Mouse (Mus musculus): Measurements from ENCODE around the gene Heca. TPM values are rescaled to one million over a fixed set of nuclear protein-coding genes. Genes with fewer than 3 reads are reported as not detected.

Gene Heca
- polyA plus RNA-seq, 1 experiment, result 1.9 TPM

- Histone ChIP-seq H3ac (ENCODE audit: control insufficient read depth, insufficient read length, low read depth) (no peak overlapping the region), H3K79me3 (ENCODE audit: low read depth) (no peaks in the 10 kb centered on the region), H3K27me3 (ENCODE audit: control insufficient read depth, insufficient read depth, insufficient read length) (no peaks in the 10 kb centered on the region), H3K79me2 (ENCODE audit: control insufficient read depth, insufficient read depth) (no peaks in the 10 kb centered on the region), H3K36me3 (ENCODE audit: control insufficient read depth, insufficient read depth) (no peaks in the 10 kb centered on the region), H3K4me3 (ENCODE audit: insufficient read depth, poor library complexity, severe bottlenecking) (no peak overlapping the region)
- TF ChIP-seq USF1 (IDR thresholded peaks at IDR 0.05; ENCODE audit: low read depth) (no peak), FOSL1 (IDR thresholded peaks at IDR 0.05; ENCODE audit: insufficient read depth, low read length, poor library complexity, severe bottlenecking) (no peak)
Observed at GRCm38 (mm10) chr10:17932131-17932530, 15.7 kb downstream of the Heca start.

DNA sequence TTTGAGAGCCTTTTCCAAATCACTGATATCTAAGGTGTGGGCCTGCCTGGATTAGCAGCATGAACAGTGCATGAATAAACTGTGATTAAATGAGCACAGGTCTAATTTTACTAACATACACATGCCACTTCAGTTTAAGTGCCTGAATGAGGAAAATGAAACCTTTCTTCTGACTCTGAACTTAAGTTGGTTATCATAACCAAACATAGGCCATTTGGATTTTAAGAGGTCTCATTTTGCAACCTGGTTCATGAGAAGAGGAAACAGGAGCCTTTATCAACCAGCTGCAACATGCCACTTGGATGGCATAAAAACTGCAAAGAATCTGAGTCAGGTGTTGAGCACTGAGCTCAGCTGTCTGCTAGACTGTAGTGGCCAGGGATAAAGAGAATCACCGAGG, 16.7 kb downstream of the Heca start:
- Histone ChIP-seq H3K4me3 (ENCODE audit: insufficient read depth, poor library complexity, severe bottlenecking) (no peak overlapping the region), H3K36me3 (ENCODE audit: control insufficient read depth, insufficient read depth) (no peaks in the 10 kb centered on the region)

GRCm38 (mm10) chr10:17930445-17931083, 17.3 kb downstream of the Heca start:
- Histone ChIP-seq H3K4me3 (ENCODE audit: insufficient read depth, poor library complexity, severe bottlenecking) (no peak overlapping the region), H3K36me3 (ENCODE audit: control insufficient read depth, insufficient read depth) (no peaks in the 10 kb centered on the region), H3K79me2 (ENCODE audit: control insufficient read depth, insufficient read depth) (no peaks in the 10 kb centered on the region), H3ac (ENCODE audit: control insufficient read depth, insufficient read length, low read depth) (no peak overlapping the region), H3K79me3 (ENCODE audit: low read depth) (no peaks in the 10 kb centered on the region), H3K27me3 (ENCODE audit: control insufficient read depth, insufficient read depth, insufficient read length) (no peaks in the 10 kb centered on the region)
- TF ChIP-seq CEBPB (IDR thresholded peaks at IDR 0.05; ENCODE audit: low read depth), result peak; percentile 22
- no peak for TF ChIP-seq MYOG (IDR thresholded peaks at IDR 0.05; ENCODE audit: control insufficient read depth, extremely low read depth, insufficient read length)

More for the DNA sequence above, 16.7 kb downstream of the Heca start:
- no peaks in the 10 kb centered on the region for H3K27me3 ChIP-seq (ENCODE audit: control insufficient read depth, insufficient read depth, insufficient read length)
- no peak overlapping the region for H3ac ChIP-seq (ENCODE audit: control insufficient read depth, insufficient read length, low read depth)
- no peak for TF ChIP-seq CEBPB (IDR thresholded peaks at IDR 0.05; ENCODE audit: low read depth)
- no peak for TF ChIP-seq CTCF (IDR thresholded peaks at IDR 0.05; ENCODE audit: control insufficient read depth, insufficient read depth, insufficient read length)
- TF ChIP-seq FOSL1 (IDR thresholded peaks at IDR 0.05; ENCODE audit: insufficient read depth, low read length, poor library complexity, severe bottlenecking), result no peak
- no peak for TF ChIP-seq USF1 (IDR thresholded peaks at IDR 0.05; ENCODE audit: low read depth)
- TF ChIP-seq MYOG (IDR thresholded peaks at IDR 0.05; ENCODE audit: control insufficient read depth, extremely low read depth, insufficient read length), result no peak
- no peak for TF ChIP-seq MAX (IDR thresholded peaks at IDR 0.05)
- no peak for TF ChIP-seq MYOD1 (IDR thresholded peaks at IDR 0.05; ENCODE audit: control insufficient read depth, insufficient read length, low read depth)
- no peaks in the 10 kb centered on the region for H3K79me2 ChIP-seq (ENCODE audit: control insufficient read depth, insufficient read depth)
- H3K79me3 ChIP-seq (ENCODE audit: low read depth), result no peaks in the 10 kb centered on the region

DNA sequence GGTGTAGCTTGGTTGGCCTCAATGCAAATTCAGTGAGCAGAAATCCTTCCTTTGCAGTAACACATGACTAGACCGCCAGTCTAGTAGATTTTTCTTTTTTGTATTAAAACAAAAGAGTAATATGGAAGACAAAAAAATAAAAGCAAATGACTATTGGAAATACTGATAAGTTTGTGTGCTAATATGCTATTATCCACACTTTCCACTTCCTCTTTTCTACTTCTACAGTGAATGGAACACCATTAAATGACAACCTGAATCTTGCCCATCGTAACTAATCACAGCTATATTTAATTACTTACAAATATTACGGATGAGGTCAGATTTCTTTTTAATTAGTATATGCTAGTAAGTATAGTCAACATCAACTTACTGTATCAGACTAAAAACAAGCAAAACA, 22.7 kb downstream of the Heca start:
- H3K79me3 ChIP-seq (ENCODE audit: low read depth), result no peaks in the 10 kb centered on the region
- H3K4me3 ChIP-seq (ENCODE audit: insufficient read depth, poor library complexity, severe bottlenecking), result no peak overlapping the region
- no peaks in the 10 kb centered on the region for H3K36me3 ChIP-seq (ENCODE audit: control insufficient read depth, insufficient read depth)
- H3ac ChIP-seq (ENCODE audit: control insufficient read depth, insufficient read length, low read depth), result no peak overlapping the region
- no peaks in the 10 kb centered on the region for H3K79me2 ChIP-seq (ENCODE audit: control insufficient read depth, insufficient read depth)
- H3K27me3 ChIP-seq (ENCODE audit: control insufficient read depth, insufficient read depth, insufficient read length), result no peaks in the 10 kb centered on the region
- TF ChIP-seq MYOD1 (IDR thresholded peaks at IDR 0.05; ENCODE audit: control insufficient read depth, insufficient read length, low read depth) (no peak), FOSL1 (IDR thresholded peaks at IDR 0.05; ENCODE audit: insufficient read depth, low read length, poor library complexity, severe bottlenecking) (no peak), CTCF (IDR thresholded peaks at IDR 0.05; ENCODE audit: control insufficient read depth, insufficient read depth, insufficient read length) (no peak), USF1 (IDR thresholded peaks at IDR 0.05; ENCODE audit: low read depth) (no peak), MYOG (IDR thresholded peaks at IDR 0.05; ENCODE audit: control insufficient read depth, extremely low read depth, insufficient read length) (no peak), CEBPB (IDR thresholded peaks at IDR 0.05; ENCODE audit: low read depth) (no peak), MAX (IDR thresholded peaks at IDR 0.05) (no peak)

- Histone ChIP-seq H3K36me3 (ENCODE audit: control insufficient read depth, insufficient read depth) (no peaks in the 10 kb centered on the region), H3ac (ENCODE audit: control insufficient read depth, insufficient read length, low read depth) (no peak overlapping the region), H3K79me2 (ENCODE audit: control insufficient read depth, insufficient read depth) (no peaks in the 10 kb centered on the region), H3K27me3 (ENCODE audit: control insufficient read depth, insufficient read depth, insufficient read length) (no peaks in the 10 kb centered on the region), H3K4me3 (ENCODE audit: insufficient read depth, poor library complexity, severe bottlenecking) (no peak overlapping the region), H3K79me3 (ENCODE audit: low read depth) (no peaks in the 10 kb centered on the region)
- TF ChIP-seq MYOD1 (IDR thresholded peaks at IDR 0.05; ENCODE audit: control insufficient read depth, insufficient read length, low read depth), result no peak
- no peak for TF ChIP-seq CTCF (IDR thresholded peaks at IDR 0.05; ENCODE audit: control insufficient read depth, insufficient read depth, insufficient read length)
- TF ChIP-seq MAX (IDR thresholded peaks at IDR 0.05), result no peak
- no peak for TF ChIP-seq CEBPB (IDR thresholded peaks at IDR 0.05; ENCODE audit: low read depth)
- no peak for TF ChIP-seq USF1 (IDR thresholded peaks at IDR 0.05; ENCODE audit: low read depth)
- no peak for TF ChIP-seq MYOG (IDR thresholded peaks at IDR 0.05; ENCODE audit: control insufficient read depth, extremely low read depth, insufficient read length)
- no peak for TF ChIP-seq FOSL1 (IDR thresholded peaks at IDR 0.05; ENCODE audit: insufficient read depth, low read length, poor library complexity, severe bottlenecking)
Observed at GRCm38 (mm10) chr10:17924166-17924565, 23.7 kb downstream of the Heca start.

- H3K36me3 ChIP-seq (ENCODE audit: control insufficient read depth, insufficient read depth), result no peaks in the 10 kb centered on the region
- no peak overlapping the region for H3ac ChIP-seq (ENCODE audit: control insufficient read depth, insufficient read length, low read depth)
- H3K27me3 ChIP-seq (ENCODE audit: control insufficient read depth, insufficient read depth, insufficient read length), result no peaks in the 10 kb centered on the region
- H3K79me3 ChIP-seq (ENCODE audit: low read depth), result no peaks in the 10 kb centered on the region
- TF ChIP-seq FOSL1 (IDR thresholded peaks at IDR 0.05; ENCODE audit: insufficient read depth, low read length, poor library complexity, severe bottlenecking) (no peak), MYOD1 (IDR thresholded peaks at IDR 0.05; ENCODE audit: control insufficient read depth, insufficient read length, low read depth) (no peak), CEBPB (IDR thresholded peaks at IDR 0.05; ENCODE audit: low read depth) (no peak), CTCF (IDR thresholded peaks at IDR 0.05; ENCODE audit: control insufficient read depth, insufficient read depth, insufficient read length) (no peak), MYOG (IDR thresholded peaks at IDR 0.05; ENCODE audit: control insufficient read depth, extremely low read depth, insufficient read length) (no peak), USF1 (IDR thresholded peaks at IDR 0.05; ENCODE audit: low read depth) (no peak), MAX (IDR thresholded peaks at IDR 0.05) (no peak)
- no peak overlapping the region for H3K4me3 ChIP-seq (ENCODE audit: insufficient read depth, poor library complexity, severe bottlenecking)
- H3K79me2 ChIP-seq (ENCODE audit: control insufficient read depth, insufficient read depth), result no peaks in the 10 kb centered on the region
Observed at GRCm38 (mm10) chr10:17921381-17921780, 26.5 kb downstream of the Heca start.

All from C2C12 (cell line).